Mouse (Mus musculus) midbrain, embryonic 10.5 days (tissue): ENCODE results near the gene Mknk2. TPM values are rescaled to one million over a fixed set of nuclear protein-coding genes. Genes with fewer than 3 reads are reported as not detected.

ENCODE experiments used
- DNase-seq: peaks from one replicate; pipeline ENCODE4 v3.0.0-alpha.2; 2017; ENCODE audit warnings: low spot score
- H3K27ac ChIP-seq: fragments of 300-500 bp; sonication (generic); replicated peaks from 2 replicates; pipeline ENCODE4 v1.5.1; 2016; ENCODE audit warnings: mild to moderate bottlenecking
- H3K27me3 ChIP-seq: fragments of 300-500 bp; sonication (generic); 2 replicates; pipeline ENCODE4 v1.6.1; 2016; ENCODE audit warnings: low read depth, mild to moderate bottlenecking; ENCODE audit not compliant: poor library complexity, severe bottlenecking
- H3K36me3 ChIP-seq: fragments of 300-500 bp; sonication (generic); 2 replicates; pipeline ENCODE4 v1.6.1; 2016; ENCODE audit warnings: mild to moderate bottlenecking, moderate library complexity
- H3K4me1 ChIP-seq: fragments of 300-500 bp; sonication (generic); 2 replicates; pipeline ENCODE4 v1.6.1; 2016
- H3K4me3 ChIP-seq: fragments of 300-500 bp; sonication (generic); 2 replicates; pipeline ENCODE4 v1.5.1; 2016; ENCODE audit warnings: mild to moderate bottlenecking, moderate library complexity
- H3K9me3 ChIP-seq: fragments of 300-500 bp; sonication (generic); replicated peaks from 2 replicates; pipeline ENCODE4 v1.6.1; 2016; ENCODE audit warnings: mild to moderate bottlenecking
- WGBS: fragments of 180-500 bp; shearing (Covaris S2); methylation state at CpG from one replicate; pipeline ENCODE4 v1.1.7; 2016; 5-methylcytosine and 5-hydroxymethylcytosine counted together
- polyA plus RNA-seq: library from polyadenylated mRNA; unstranded; fragments of >200 nt; fragmentation: Nextera tagmentation; extraction: Ambion mirVana; gene quantifications from 2 replicates; pipeline ENCODE4 v1.2.1, GENCODE M21; 2016

The Mknk2 gene
- polyA plus RNA-seq, 1 experiment from 2014 or later: 84.7 TPM

DNA sequence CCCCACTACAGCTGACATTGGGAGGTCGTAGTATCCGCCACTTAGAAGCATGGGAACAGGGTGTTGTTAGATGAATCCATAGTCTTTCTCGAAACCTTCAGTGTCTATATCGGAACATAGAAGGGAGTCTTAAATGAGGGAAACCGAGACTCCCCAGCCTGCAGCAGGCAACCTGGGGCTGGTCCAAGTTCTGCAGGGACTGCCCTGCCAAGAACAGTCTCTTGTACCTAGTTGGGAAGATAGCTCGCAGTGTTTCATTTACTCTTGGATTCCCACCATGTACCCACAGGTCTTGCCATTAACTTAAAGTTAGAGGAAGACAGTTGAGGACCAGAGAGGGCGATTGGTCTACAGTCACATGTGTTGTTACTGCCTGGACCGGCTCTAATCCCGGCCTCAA, 57.5 kb downstream of the Mknk2 start:
- H3K9me3 ChIP-seq: no peaks in the 10 kb centered on the region
- DNase-seq: no peak
- H3K27me3 ChIP-seq: no peaks in the 10 kb centered on the region
- H3K4me1 ChIP-seq: peaks cover 44% of the 10 kb centered on the region
- peak overlapping the region; percentile 11; the same call in 1 of the 2 replicates for H3K4me3 ChIP-seq
- peaks cover 18% of the 10 kb centered on the region for H3K36me3 ChIP-seq
- 80% methylated on average over 9 of the region's 9 CpGs for WGBS
- no peak overlapping the region for H3K27ac ChIP-seq

DNA sequence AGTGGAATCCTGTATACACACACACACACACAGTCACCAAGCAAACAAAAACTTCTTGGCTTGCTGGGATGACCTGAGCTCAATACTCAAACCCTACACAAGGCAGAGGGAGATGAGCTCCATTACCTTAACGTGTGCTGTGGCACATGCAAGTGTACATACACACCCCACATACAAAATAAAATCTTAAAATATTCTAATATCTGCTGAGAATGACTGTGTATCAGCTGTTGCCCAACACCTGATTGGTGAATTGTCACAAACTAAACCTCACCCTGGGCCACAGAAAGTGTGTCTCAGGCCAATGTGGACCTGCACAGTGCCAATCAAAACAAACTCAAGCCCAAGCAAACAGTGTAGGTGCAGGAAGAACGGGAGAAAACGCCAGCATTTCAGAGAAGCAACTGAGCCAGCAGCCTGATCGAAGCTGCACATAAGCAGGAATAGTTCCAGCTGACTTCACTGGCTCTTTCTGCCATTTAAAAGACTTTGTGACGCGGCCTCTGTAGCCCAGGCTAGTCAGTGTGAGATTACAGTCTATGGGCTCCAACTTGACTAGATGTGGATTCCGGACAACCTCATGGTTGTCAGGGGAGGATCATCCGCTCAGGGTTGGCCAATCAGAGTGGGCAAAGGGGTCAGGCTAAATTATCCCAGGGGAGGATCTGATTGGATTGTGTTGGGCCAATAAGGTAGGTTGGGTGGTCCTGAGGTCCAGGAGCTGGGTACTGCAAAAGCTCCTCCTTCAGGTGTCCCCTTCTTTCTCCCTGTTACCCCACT, 58.3 kb downstream of the Mknk2 start:
- Histone ChIP-seq H3K27ac (no peak overlapping the region; the same call in 1 of the 2 replicates), H3K4me1 (peaks cover 38% of the 10 kb centered on the region), H3K4me3 (peak overlapping the region; percentile 11), H3K27me3 (no peaks in the 10 kb centered on the region), H3K36me3 (peaks cover 23% of the 10 kb centered on the region), H3K9me3 (no peaks in the 10 kb centered on the region)
- no peak for DNase-seq
- 35% methylated on average over 8 of the region's 8 CpGs for WGBS

GRCm38 (mm10) chr10:80618181-80618580, 59.7 kb downstream of the Mknk2 start:
- H3K9me3 ChIP-seq: no peaks in the 10 kb centered on the region
- H3K4me3 ChIP-seq: no peak overlapping the region
- WGBS: 80% methylated on average over 9 of the region's 9 CpGs
- H3K27me3 ChIP-seq: no peaks in the 10 kb centered on the region
- H3K27ac ChIP-seq: no peak overlapping the region
- peaks cover 24% of the 10 kb centered on the region for H3K4me1 ChIP-seq
- peaks cover 33% of the 10 kb centered on the region for H3K36me3 ChIP-seq
- no peak for DNase-seq

Other genes starting within 250 kb of the Mknk2 start
- gene Tcf3, start 244.5 kb downstream of the Mknk2 start, polyA plus RNA-seq: 190 and 191 TPM in 2 replicates
- gene Onecut3, start 183.3 kb downstream of the Mknk2 start, polyA plus RNA-seq: 1.4 and 2.1 TPM in 2 replicates
- 0.41 and 0.79 TPM in 2 replicates for gene Atp8b3, start 139.0 kb downstream of the Mknk2 start, polyA plus RNA-seq
- gene Rexo1, start 116.6 kb downstream of the Mknk2 start, polyA plus RNA-seq: 31.6 and 35.3 TPM in 2 replicates
- gene Klf16, start 100.8 kb downstream of the Mknk2 start, polyA plus RNA-seq: 4.8 and 6.1 TPM in 2 replicates
- 86.8 and 87.3 TPM in 2 replicates for gene Abhd17a, start 87.8 kb downstream of the Mknk2 start, polyA plus RNA-seq
- 91.0 and 94.1 TPM in 2 replicates for gene Scamp4, start 75.2 kb downstream of the Mknk2 start, polyA plus RNA-seq
- 10.6 and 10.8 TPM in 2 replicates for gene Adat3, start 75.2 kb downstream of the Mknk2 start, polyA plus RNA-seq
- gene Gm49322, start 72.1 kb downstream of the Mknk2 start, polyA plus RNA-seq: 5.6 and 6.4 TPM in 2 replicates
- 131 and 151 TPM in 2 replicates for gene Csnk1g2, start 55.3 kb downstream of the Mknk2 start, polyA plus RNA-seq
- 70.3 and 75.2 TPM in 2 replicates for gene Btbd2, start 21.0 kb downstream of the Mknk2 start, polyA plus RNA-seq
- 69.9 and 73.9 TPM in 2 replicates for gene Mob3a, start 23.9 kb upstream of the Mknk2 start, polyA plus RNA-seq
- 8.9 and 15.7 TPM in 2 replicates for gene Izumo4, start 24.1 kb upstream of the Mknk2 start, polyA plus RNA-seq
- gene Ap3d1, start 64.2 kb upstream of the Mknk2 start, polyA plus RNA-seq: 57.1 and 62.5 TPM in 2 replicates
- 19.1 and 19.8 TPM in 2 replicates for gene Dot1l, start 77.1 kb upstream of the Mknk2 start, polyA plus RNA-seq
- gene Sf3a2, start 120.1 kb upstream of the Mknk2 start, polyA plus RNA-seq: 108 and 112 TPM in 2 replicates
- 184 and 191 TPM in 2 replicates for gene Plekhj1, start 120.5 kb upstream of the Mknk2 start, polyA plus RNA-seq
- 0.07 TPM in 1 of 2 replicates, not detected in the other for gene Amh, start 127.1 kb upstream of the Mknk2 start, polyA plus RNA-seq
- 0.44 and 0.71 TPM in 2 replicates for gene Jsrp1, start 135.4 kb upstream of the Mknk2 start, polyA plus RNA-seq
- 2,246 and 2,347 TPM in 2 replicates for gene Oaz1, start 148.5 kb upstream of the Mknk2 start, polyA plus RNA-seq
- 1.1 and 1.4 TPM in 2 replicates for gene Lingo3, start 165.9 kb upstream of the Mknk2 start, polyA plus RNA-seq
- 322 and 326 TPM in 2 replicates for gene Lsm7, start 177.1 kb upstream of the Mknk2 start, polyA plus RNA-seq
- gene Sppl2b, start 177.2 kb upstream of the Mknk2 start, polyA plus RNA-seq: 42.8 and 45.6 TPM in 2 replicates
- 0.02 and 0.09 TPM in 2 replicates for gene Tmprss9, start 193.7 kb upstream of the Mknk2 start, polyA plus RNA-seq
- 335 and 382 TPM in 2 replicates for gene Timm13, start 222.9 kb upstream of the Mknk2 start, polyA plus RNA-seq
- 77.9 and 84.7 TPM in 2 replicates for gene Lmnb2, start 240.1 kb upstream of the Mknk2 start, polyA plus RNA-seq